Mouse (Mus musculus) embryo, embryonic 11.5 days (tissue): Measurements from ENCODE around the gene Rdh11.

Source experiments
- DNase-seq: peaks from one replicate; pipeline ENCODE4 v3.0.0-alpha.2; 2012; ENCODE audit warnings: low read depth, low spot score

The Rdh11 gene

DNA sequence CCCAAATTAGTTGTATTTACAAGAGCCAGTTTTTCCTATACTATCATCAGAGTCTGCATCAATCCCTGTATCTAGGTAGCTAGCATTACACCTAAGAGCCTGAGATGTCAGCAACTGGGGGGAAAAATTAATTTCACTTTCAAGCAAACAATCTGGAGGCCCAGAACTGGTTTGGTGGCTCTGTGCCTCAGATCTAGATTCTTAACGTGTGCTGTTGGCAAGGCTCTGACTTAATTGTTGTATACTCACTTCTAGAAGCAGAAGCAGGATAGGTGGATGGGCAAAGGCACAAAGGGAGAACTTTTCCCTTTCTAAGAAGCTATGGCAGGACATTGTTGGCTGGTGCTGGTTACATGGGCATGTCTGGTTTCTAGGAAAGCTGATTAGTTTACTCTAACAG is 52.7 kb downstream of the Rdh11 start:
- no peak for DNase-seq

DNA sequence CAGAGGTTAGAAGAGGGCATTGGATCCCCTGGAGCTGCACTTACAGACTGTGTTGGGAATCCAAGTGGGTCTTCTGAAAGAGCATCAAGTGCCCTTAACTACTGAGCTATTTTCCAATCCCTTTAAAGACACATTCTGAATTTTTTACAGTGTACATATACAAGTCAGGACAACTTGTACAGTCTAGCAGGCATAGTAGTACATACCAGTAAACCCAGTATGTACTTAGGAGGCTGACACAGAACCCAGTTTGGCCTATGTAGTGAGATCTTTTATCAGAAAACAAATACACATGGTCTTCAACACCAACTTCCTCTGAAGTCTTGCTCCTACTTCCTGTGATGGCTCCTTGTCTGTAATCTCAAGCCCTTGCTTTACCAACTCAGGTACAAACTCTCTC is 53.1 kb downstream of the Rdh11 start:
- DNase-seq = no peak

GRCm38 (mm10) chr12:79136949-79137348 is 55.1 kb downstream of the Rdh11 start:
- no peak for DNase-seq

GRCm38 (mm10) chr12:79135105-79135504 is 57.0 kb downstream of the Rdh11 start:
- no peak for DNase-seq

GRCm38 (mm10) chr12:79134676-79135075 is 57.4 kb downstream of the Rdh11 start:
- no peak for DNase-seq

DNA sequence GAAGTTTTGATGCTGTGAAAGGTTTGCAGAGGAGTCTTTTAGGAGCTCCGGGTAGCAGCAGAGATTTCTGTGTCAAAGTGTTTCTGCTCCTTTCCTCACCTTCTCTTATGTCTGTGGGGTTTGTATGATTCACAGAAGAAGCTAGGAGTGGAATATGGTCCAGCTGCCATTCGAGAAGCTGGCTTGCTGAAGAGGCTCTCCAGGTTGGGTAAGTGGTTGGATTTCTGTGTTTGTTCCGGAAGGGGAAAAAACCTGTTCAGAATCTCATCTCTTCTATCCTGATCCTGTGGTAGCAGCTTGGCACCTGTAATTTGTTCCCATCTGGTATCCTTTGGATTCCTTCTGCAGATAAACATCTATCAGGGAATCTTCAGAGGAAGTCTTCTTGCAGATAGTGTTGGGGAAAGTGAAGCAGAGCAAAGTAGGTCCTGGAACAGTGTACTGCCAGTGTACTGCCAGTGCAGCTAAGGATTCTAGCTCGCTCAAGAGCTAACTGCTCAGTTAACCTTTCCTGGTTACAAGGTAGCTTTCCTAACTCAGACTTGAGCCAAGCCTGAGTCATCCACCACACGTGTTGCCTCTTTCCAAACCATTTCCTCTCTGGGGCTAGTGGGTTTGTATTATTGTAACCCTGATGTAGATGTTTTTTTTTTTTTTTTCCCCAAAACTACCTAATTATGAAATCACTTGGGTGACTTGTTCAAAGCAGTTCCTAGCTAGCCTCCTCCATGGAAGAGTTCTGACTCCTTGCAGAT is 60.2 kb downstream of the Rdh11 start:
- DNase-seq = no peak

- DNase-seq = no peak
Measured at GRCm38 (mm10) chr12:79131178-79131675, 60.9 kb downstream of the Rdh11 start.

DNA sequence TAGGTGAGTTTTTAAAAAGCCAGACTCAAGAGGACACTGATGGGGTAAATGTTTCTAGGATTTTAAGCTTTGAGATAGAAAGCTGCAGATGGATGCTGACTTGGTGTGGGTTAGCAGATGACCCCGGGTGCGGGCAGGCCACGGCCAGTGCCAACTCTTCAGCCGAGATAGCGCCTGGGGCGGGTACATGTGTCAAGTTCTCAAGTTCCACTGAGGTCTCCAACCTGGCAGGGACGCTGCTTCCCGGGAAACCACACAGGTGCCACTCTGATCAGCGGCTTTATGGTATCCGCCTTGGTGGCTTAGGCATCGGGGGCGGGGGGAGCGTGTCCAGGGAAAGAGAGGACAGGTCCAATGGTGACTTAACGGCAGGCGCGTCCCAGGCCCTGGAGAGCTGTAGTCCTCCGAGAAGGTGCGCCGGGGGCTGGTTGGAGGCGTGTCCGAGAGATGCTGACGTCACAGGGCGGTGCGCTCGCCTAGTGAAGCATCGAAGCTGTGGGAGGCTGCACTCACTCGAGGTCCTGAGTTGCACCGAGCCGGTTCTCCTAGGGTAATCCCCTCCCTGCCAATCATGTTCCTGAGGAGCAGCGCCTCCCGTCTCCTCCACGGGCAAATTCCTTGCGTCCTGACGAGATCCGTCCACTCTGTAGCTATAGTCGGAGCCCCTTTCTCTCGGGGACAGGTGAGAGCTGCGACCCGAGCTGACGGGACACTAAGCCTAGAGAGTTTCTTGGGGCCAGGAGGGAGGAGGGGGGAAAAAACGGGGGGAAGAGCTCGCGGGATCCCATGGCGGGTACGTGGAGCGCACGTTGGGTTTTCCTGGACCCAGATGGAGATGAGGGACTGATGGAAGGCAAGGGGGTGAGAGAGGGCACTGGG is 61.6 kb downstream of the Rdh11 start, which contains the start of gene Arg2:
Gene Arg2 (plus strand): TSS at position 479 of the 879 bp plus-strand sequence.
- peak; percentile 55 for DNase-seq
